Mouse (Mus musculus) urinary bladder, postnatal 14 days (tissue): ENCODE measurements around the gene Slc26a8.

Source experiments
- DNase-seq: peaks from one replicate; pipeline ENCODE4 v3.0.0; 2021; ENCODE audit warnings: low spot score

Gene Slc26a8

GRCm38 (mm10) chr17:28591476-28591875 is 98.6 kb downstream of the Slc26a8 start:
- DNase-seq: no peak

GRCm38 (mm10) chr17:28590596-28590995 is 99.4 kb downstream of the Slc26a8 start:
- no peak for DNase-seq

DNA sequence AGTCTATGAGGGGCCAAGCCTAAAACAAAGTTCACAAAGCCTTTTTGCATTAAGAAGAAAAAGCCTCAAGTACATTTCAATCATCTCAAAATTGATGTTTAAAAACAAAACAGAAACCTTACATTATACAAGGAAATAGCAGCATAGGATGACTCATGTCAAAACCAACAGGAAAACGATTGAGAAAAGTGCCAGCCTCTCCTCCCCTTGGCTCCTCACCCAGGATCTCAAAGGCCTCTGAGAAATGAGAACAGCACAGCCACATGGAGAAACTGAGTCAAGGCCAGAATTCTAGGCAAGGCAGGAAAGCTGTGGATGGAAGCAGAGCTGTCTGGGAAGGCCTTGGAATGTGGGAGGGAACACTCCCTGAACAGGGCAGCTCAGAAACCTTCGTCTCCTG is 101.4 kb downstream of the Slc26a8 start:
- no peak for DNase-seq
